Mouse (Mus musculus): Measurements from ENCODE around the gene Neto2. TPM values are rescaled to one million over a fixed set of nuclear protein-coding genes. Genes with fewer than 3 reads are reported as not detected.
"Not testable (repeated sequence)": the region's sequence is repeated elsewhere in the genome, so short reads cannot be mapped to it uniquely, and the experiment has no call there.

Gene Neto2
- polyA plus RNA-seq, 1 experiment: 0.18 TPM

DNA sequence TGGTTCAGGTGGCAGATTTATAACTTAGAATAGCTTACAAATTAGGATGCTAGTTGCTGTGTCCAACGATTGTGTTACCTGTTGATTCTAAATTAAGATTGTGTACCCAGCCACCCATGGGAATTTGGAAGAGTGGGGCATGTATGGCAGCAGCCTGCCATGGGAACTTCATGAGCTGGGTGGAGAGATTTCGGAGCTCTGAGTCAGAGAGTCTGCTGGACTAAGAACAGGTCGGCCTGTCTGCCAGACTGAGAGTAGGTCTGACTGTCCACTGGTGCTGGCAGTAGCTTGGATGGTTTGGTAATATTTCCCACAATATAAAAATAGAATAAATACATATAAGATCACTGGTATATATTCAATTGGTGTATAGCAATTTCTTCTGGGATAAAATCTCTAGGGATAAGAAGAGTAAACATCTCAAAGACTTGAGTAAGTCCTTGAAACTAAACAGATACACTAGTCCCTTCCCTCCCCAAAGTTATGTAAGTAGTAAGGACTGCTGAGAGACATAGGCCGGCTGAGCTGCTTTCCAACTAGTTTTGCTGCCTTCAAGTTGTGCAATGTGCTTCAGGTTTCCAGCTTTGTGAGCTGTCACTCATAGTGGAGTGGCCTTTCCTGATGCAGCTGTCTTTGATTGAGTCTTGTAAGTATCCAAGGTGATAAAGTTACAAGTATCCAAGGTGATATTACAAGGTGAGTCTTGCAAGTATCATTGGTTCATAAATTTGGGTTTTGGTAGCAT, 55.6 kb downstream of the Neto2 start:
- H3K4me3 ChIP-seq (ENCODE audit: insufficient read depth, poor library complexity, severe bottlenecking): no peak overlapping the region
- no peaks in the 10 kb centered on the region for H3K79me2 ChIP-seq (ENCODE audit: control insufficient read depth, insufficient read depth)
- H3ac ChIP-seq (ENCODE audit: control insufficient read depth, insufficient read length, low read depth): no peak overlapping the region
- H3K36me3 ChIP-seq (ENCODE audit: control insufficient read depth, insufficient read depth): no peaks in the 10 kb centered on the region
- TF ChIP-seq USF1 (IDR thresholded peaks at IDR 0.05; ENCODE audit: low read depth): no peak
- no peak for TF ChIP-seq CTCF (IDR thresholded peaks at IDR 0.05; ENCODE audit: control insufficient read depth, insufficient read depth, insufficient read length)
- no peak for TF ChIP-seq MAX (IDR thresholded peaks at IDR 0.05)
- TF ChIP-seq CEBPB (IDR thresholded peaks at IDR 0.05; ENCODE audit: low read depth): no peak
- no peak for TF ChIP-seq MYOD1 (IDR thresholded peaks at IDR 0.05; ENCODE audit: control insufficient read depth, insufficient read length, low read depth)
- H3K27me3 ChIP-seq (ENCODE audit: control insufficient read depth, insufficient read depth, insufficient read length): no peaks in the 10 kb centered on the region
- no peaks in the 10 kb centered on the region for H3K79me3 ChIP-seq (ENCODE audit: low read depth)

DNA sequence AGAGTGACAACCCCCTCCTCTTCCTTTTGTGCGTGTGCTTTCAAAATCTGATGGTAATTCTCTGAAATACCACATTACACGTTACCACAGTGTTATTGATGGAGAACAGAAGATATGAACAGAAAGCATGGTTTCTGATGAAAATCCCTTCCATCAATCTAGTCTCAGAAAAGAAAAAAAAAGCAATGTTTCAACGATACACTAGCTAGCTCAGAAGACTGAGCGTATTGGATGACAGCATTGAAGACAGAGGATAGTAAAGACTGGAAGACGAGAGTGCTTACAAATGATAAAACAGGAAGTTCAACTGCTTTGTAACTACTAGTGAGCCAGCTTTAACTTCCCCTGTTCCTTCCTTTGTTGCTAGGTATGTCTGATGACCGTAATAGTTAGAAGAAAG, 76.3 kb downstream of the Neto2 start:
- Histone ChIP-seq H3K79me3 (ENCODE audit: low read depth) (no peaks in the 10 kb centered on the region), H3ac (ENCODE audit: control insufficient read depth, insufficient read length, low read depth) (no peak overlapping the region), H3K79me2 (ENCODE audit: control insufficient read depth, insufficient read depth) (no peaks in the 10 kb centered on the region), H3K36me3 (ENCODE audit: control insufficient read depth, insufficient read depth) (no peaks in the 10 kb centered on the region), H3K4me3 (ENCODE audit: insufficient read depth, poor library complexity, severe bottlenecking) (no peak overlapping the region), H3K27me3 (ENCODE audit: control insufficient read depth, insufficient read depth, insufficient read length) (no peaks in the 10 kb centered on the region)
- TF ChIP-seq CTCF (IDR thresholded peaks at IDR 0.05; ENCODE audit: control insufficient read depth, insufficient read depth, insufficient read length) (no peak), USF1 (IDR thresholded peaks at IDR 0.05; ENCODE audit: low read depth) (no peak), MYOG (IDR thresholded peaks at IDR 0.05; ENCODE audit: control insufficient read depth, extremely low read depth, insufficient read length) (no peak), MYOD1 (IDR thresholded peaks at IDR 0.05; ENCODE audit: control insufficient read depth, insufficient read length, low read depth) (no peak), MAX (IDR thresholded peaks at IDR 0.05) (no peak), FOSL1 (IDR thresholded peaks at IDR 0.05; ENCODE audit: insufficient read depth, low read length, poor library complexity, severe bottlenecking) (no peak), CEBPB (IDR thresholded peaks at IDR 0.05; ENCODE audit: low read depth) (no peak)

- H3K27me3 ChIP-seq (ENCODE audit: control insufficient read depth, insufficient read depth, insufficient read length): no peaks in the 10 kb centered on the region
- no peaks in the 10 kb centered on the region for H3K36me3 ChIP-seq (ENCODE audit: control insufficient read depth, insufficient read depth)
- H3K4me3 ChIP-seq (ENCODE audit: insufficient read depth, poor library complexity, severe bottlenecking): no peak overlapping the region
- H3K79me2 ChIP-seq (ENCODE audit: control insufficient read depth, insufficient read depth): no peaks in the 10 kb centered on the region
- H3ac ChIP-seq (ENCODE audit: control insufficient read depth, insufficient read length, low read depth): no peak overlapping the region
- TF ChIP-seq CTCF (IDR thresholded peaks at IDR 0.05; ENCODE audit: control insufficient read depth, insufficient read depth, insufficient read length) (no peak), CEBPB (IDR thresholded peaks at IDR 0.05; ENCODE audit: low read depth) (no peak), MYOD1 (IDR thresholded peaks at IDR 0.05; ENCODE audit: control insufficient read depth, insufficient read length, low read depth) (no peak), FOSL1 (IDR thresholded peaks at IDR 0.05; ENCODE audit: insufficient read depth, low read length, poor library complexity, severe bottlenecking) (no peak), USF1 (IDR thresholded peaks at IDR 0.05; ENCODE audit: low read depth) (no peak), MYOG (IDR thresholded peaks at IDR 0.05; ENCODE audit: control insufficient read depth, extremely low read depth, insufficient read length) (no peak), MAX (IDR thresholded peaks at IDR 0.05) (no peak)
- H3K79me3 ChIP-seq (ENCODE audit: low read depth): no peaks in the 10 kb centered on the region
These were observed 77.5 kb downstream of the Neto2 start for GRCm38 (mm10) chr8:85623246-85623645.

DNA sequence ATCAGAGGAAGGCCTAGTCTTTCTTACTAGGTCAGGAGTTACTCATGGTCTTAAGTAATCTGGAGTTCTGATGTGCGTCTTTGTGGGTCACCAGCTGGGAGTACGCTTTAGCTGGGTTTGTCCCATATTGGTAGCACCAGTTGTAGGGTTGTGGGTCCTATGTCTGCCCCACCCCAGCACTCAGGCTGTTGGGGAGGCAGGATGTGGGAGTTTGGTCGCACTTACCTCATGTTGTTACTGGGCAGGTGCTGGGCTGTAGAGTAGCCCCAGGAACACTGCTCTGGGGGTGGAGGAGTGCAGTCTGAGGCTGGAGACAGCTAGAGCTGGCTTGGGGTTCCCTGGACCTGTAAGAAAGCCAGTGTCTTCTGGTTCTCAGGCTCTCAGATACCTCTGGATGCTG, 81.9 kb downstream of the Neto2 start:
- H3K79me3 ChIP-seq (ENCODE audit: low read depth): no peaks in the 10 kb centered on the region
- TF ChIP-seq MYOG (IDR thresholded peaks at IDR 0.05; ENCODE audit: control insufficient read depth, extremely low read depth, insufficient read length): no peak
- no peak for TF ChIP-seq CTCF (IDR thresholded peaks at IDR 0.05; ENCODE audit: control insufficient read depth, insufficient read depth, insufficient read length)
- no peak for TF ChIP-seq MYOD1 (IDR thresholded peaks at IDR 0.05; ENCODE audit: control insufficient read depth, insufficient read length, low read depth)
- TF ChIP-seq USF1 (IDR thresholded peaks at IDR 0.05; ENCODE audit: low read depth): no peak
- TF ChIP-seq MAX (IDR thresholded peaks at IDR 0.05): no peak
- no peak for TF ChIP-seq FOSL1 (IDR thresholded peaks at IDR 0.05; ENCODE audit: insufficient read depth, low read length, poor library complexity, severe bottlenecking)
- TF ChIP-seq CEBPB (IDR thresholded peaks at IDR 0.05; ENCODE audit: low read depth): no peak
- H3K27me3 ChIP-seq (ENCODE audit: control insufficient read depth, insufficient read depth, insufficient read length): no peaks in the 10 kb centered on the region
- H3ac ChIP-seq (ENCODE audit: control insufficient read depth, insufficient read length, low read depth): no peak overlapping the region
- no peaks in the 10 kb centered on the region for H3K36me3 ChIP-seq (ENCODE audit: control insufficient read depth, insufficient read depth)
- H3K4me3 ChIP-seq (ENCODE audit: insufficient read depth, poor library complexity, severe bottlenecking): no peak overlapping the region
- no peaks in the 10 kb centered on the region for H3K79me2 ChIP-seq (ENCODE audit: control insufficient read depth, insufficient read depth)

DNA sequence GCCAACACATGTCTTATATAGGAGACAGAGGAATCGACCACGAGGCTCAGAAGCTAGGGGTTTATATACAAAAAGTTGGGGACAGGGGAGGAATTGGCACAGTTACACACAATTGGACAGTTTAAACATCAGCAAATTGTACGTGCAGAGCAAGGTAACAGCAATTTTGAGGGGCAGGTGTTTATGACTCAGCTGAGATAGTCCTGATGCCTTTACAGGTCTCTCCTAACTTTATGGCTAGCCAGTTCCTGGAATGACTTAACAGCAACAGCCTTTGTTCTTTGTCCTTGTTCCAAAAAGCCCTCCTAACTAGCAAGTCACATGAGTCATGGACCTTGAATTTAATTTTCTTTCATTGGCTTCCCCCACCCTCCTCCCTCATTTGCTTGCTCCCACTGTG, 83.6 kb downstream of the Neto2 start:
- not testable (repeated sequence) for H3K79me3 ChIP-seq (ENCODE audit: low read depth); H3K4me3 ChIP-seq (ENCODE audit: insufficient read depth, poor library complexity, severe bottlenecking); H3K36me3 ChIP-seq (ENCODE audit: control insufficient read depth, insufficient read depth); H3ac ChIP-seq (ENCODE audit: control insufficient read depth, insufficient read length, low read depth); H3K27me3 ChIP-seq (ENCODE audit: control insufficient read depth, insufficient read depth, insufficient read length); H3K79me2 ChIP-seq (ENCODE audit: control insufficient read depth, insufficient read depth)

DNA sequence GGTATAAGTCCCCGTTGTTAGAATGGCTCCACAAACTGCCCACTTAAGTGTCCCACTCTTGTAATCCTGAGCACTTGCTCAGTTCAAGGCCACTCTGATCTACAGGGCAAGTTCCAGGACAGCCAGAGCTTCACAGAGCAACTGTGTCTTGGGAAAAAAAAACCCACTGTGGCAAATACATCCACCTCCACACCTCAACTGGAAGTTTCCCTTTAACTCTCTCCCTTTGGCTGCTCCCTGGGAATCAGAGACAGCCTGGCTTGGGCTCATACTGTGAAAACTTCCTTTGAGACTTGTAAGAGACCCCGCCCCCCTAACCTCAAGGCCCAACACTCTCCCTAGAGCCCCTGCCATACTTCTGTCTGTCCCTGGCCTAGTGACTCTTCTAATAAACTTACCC, 91.9 kb downstream of the Neto2 start:
- Histone ChIP-seq H3K27me3 (ENCODE audit: control insufficient read depth, insufficient read depth, insufficient read length) (no peaks in the 10 kb centered on the region), H3K36me3 (ENCODE audit: control insufficient read depth, insufficient read depth) (no peaks in the 10 kb centered on the region), H3K79me2 (ENCODE audit: control insufficient read depth, insufficient read depth) (no peaks in the 10 kb centered on the region), H3K4me3 (ENCODE audit: insufficient read depth, poor library complexity, severe bottlenecking) (no peak overlapping the region), H3ac (ENCODE audit: control insufficient read depth, insufficient read length, low read depth) (no peak overlapping the region), H3K79me3 (ENCODE audit: low read depth) (no peaks in the 10 kb centered on the region)
- TF ChIP-seq FOSL1 (IDR thresholded peaks at IDR 0.05; ENCODE audit: insufficient read depth, low read length, poor library complexity, severe bottlenecking) (no peak), USF1 (IDR thresholded peaks at IDR 0.05; ENCODE audit: low read depth) (no peak), MYOG (IDR thresholded peaks at IDR 0.05; ENCODE audit: control insufficient read depth, extremely low read depth, insufficient read length) (no peak), CTCF (IDR thresholded peaks at IDR 0.05; ENCODE audit: control insufficient read depth, insufficient read depth, insufficient read length) (no peak), CEBPB (IDR thresholded peaks at IDR 0.05; ENCODE audit: low read depth) (no peak), MAX (IDR thresholded peaks at IDR 0.05) (no peak)
